Mouse (Mus musculus): ENCODE measurements around the gene Ly6g5c. TPM values are rescaled to one million over a fixed set of nuclear protein-coding genes. Genes with fewer than 3 reads are reported as not detected.

Ly6g5c gene
- not detected for total RNA-seq (2021)
- polyA plus RNA-seq (2012; rRNA removed), result not detected in 2 replicates
- long read RNA-seq, result 0 reads

DNA sequence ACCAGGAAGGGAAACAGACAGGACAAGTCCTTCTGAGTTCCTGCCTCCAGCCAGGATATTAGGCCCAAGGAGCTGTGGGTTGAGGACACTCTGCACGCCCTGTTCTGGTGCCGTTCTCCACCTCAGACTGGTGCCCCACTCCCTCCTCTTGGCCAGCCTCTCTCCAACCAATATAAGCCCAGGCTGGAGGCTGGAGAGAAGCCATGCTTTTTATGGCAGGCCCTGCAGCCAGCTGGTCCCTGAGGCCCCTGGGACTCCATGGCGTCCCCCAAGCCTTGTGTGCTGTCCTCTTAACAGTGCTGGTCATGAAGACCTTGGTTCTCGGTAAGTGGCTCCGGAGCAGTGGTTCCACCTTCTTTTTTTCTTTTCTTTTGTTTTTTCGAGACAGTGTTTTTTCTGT lies at the start of gene Ly6g5c:
Ly6g5c (plus strand) TSS at position 183 of the 400 bp plus-strand sequence.
- Histone ChIP-seq H3K27me3 (ENCODE audit: control insufficient read depth, insufficient read depth, low read length) (no peaks in the 10 kb centered on the region), H3K4me3 (no peak within 1 kb of the TSS), H3K36me3 (ENCODE audit: control insufficient read depth, insufficient read depth, low read length) (no peaks in the 10 kb centered on the region), H3K79me2 (replicated peaks; ENCODE audit: control insufficient read depth, insufficient read depth, low read length) (no peaks in the 10 kb centered on the region), H3K9ac (ENCODE audit: low read depth, low read length) (no peak within 1 kb of the TSS), H3K27ac (no peak within 1 kb of the TSS), H3K4me1 (ENCODE audit: control insufficient read depth, insufficient read depth, low read length) (peaks cover 2% of the 10 kb centered on the region)
- intact Hi-C loops (cut with DNase I), result no loop called here
- WGBS, result 73% methylated on average over 6 of the region's 6 CpGs
- TF ChIP-seq CTCF (IDR thresholded peaks at IDR 0.05), result no peak
- no peak for DNase-seq

DNA sequence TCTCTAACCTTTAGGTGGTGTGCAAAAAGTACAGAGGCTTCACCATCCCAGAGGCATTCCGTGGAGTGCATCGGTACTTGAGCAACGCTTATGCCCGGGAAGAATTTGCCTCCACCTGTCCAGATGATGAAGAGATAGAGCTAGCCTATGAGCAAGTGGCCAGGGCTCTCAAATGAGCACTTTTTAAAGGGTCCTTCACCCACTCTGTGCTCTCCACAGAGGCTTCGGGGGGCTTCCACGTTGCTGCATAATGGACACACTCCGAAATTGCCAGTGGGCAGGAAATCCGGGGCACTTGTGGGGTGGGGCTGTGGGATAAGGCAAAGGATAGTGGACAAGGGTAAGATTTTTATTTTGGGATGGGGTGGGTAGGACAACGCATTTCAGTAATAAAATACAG lies 49.8 kb upstream of the Ly6g5c start:
- TF ChIP-seq CTCF (IDR thresholded peaks at IDR 0.05), result no peak
- no peak for TF ChIP-seq EP300 (IDR thresholded peaks at IDR 0.05; ENCODE audit: insufficient read depth, low read depth, low read length)
- no peak for TF ChIP-seq POLR2A (IDR thresholded peaks at IDR 0.05; ENCODE audit: insufficient read depth, low read depth, low read length)
- Histone ChIP-seq H3K27me3 (ENCODE audit: control insufficient read depth, insufficient read depth, low read length) (no peaks in the 10 kb centered on the region), H3K9ac (ENCODE audit: low read depth, low read length) (no peak overlapping the region), H3K27ac (peak overlapping the region; percentile 92), H3K4me1 (ENCODE audit: control insufficient read depth, insufficient read depth, low read length) (peaks cover 8% of the 10 kb centered on the region), H3K4me3 (no peak overlapping the region), H3K79me2 (replicated peaks; ENCODE audit: control insufficient read depth, insufficient read depth, low read length) (no peaks in the 10 kb centered on the region), H3K36me3 (ENCODE audit: control insufficient read depth, insufficient read depth, low read length) (peaks cover 8% of the 10 kb centered on the region)
- DNase-seq, result no peak
- intact Hi-C loops (cut with DNase I), result loop anchor here (2.0 kb wide), 1 partner anchor 30 kb away; the partner anchor contains the start of gene Abhd16a
- 51% methylated on average over 9 of the region's 9 CpGs for WGBS

DNA sequence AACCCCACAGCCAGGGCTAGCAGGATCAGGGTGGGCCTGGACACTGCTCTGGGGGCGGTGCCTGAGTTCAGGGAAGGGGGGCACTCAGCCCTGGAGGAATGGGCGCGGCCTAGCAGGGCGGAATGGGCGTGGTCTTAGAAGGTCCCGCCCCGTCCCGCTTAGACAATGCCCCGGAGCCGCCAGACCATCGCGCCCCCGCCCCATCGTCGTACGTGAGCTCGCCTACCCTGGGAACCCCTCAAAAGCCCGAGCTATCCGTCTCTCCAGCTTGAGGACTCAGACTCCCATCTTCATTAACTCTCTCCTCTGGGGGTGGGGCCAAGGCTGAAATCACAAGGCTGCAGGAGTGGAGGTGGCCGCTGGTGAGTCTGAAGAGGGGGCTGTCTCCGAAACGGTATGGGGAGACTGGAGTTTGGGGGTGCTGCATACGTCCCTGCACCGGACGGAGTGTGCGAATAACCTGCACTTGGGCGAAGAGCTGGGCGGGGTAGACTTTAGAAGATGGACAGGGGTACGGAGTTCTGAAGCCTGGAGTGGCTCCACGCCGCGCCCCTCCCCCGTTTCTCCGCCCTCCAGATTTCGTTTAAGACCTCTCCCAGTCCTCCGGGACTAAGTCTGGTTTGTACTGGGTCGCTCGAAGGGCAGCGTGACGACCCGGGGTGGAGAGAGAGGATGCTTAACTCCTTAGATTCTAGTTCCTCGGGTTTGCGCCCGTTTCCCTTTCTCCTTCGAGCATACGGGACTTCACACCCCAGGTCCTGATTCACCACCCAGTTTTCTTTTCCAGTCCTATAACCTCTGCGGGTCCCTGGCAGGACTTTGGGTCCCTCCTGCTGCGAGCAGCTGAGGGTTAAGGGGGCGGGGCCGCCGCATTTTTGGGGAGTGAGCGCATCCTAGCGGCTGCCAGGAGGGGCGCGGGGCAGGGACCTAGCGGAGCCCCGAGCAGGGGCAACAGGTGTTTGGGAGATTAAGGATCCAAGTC lies 48.9 kb upstream of the Ly6g5c start, which contains the start of gene Ddah2:
Ddah2 (plus strand) TSS at position 125 of the 982 bp plus-strand sequence.
- H3K27me3 ChIP-seq (ENCODE audit: control insufficient read depth, insufficient read depth, low read length), result no peaks in the 10 kb centered on the region
- WGBS, result under 1% methylated on average over 57 of the region's 57 CpGs
- H3K36me3 ChIP-seq (ENCODE audit: control insufficient read depth, insufficient read depth, low read length), result peaks cover 7% of the 10 kb centered on the region
- peak; percentile 92 to 93 for DNase-seq
- H3K4me3 ChIP-seq, result peak within 1 kb of the TSS; percentile 65
- peaks cover 8% of the 10 kb centered on the region for H3K4me1 ChIP-seq (ENCODE audit: control insufficient read depth, insufficient read depth, low read length)
- no peaks in the 10 kb centered on the region for H3K79me2 ChIP-seq (replicated peaks; ENCODE audit: control insufficient read depth, insufficient read depth, low read length)
- H3K27ac ChIP-seq, result peak within 1 kb of the TSS; percentile 92
- intact Hi-C loops (cut with DNase I), result loop anchor here (1.0 to 2.0 kb wide), 2 partner anchors 30 to 38 kb away; partner anchors contain the start of gene Abhd16a
- peak within 1 kb of the TSS; percentile 87 for H3K9ac ChIP-seq (ENCODE audit: low read depth, low read length)
- peak; percentile 62; the same call in 1 of the 2 replicates for TF ChIP-seq EP300 (IDR thresholded peaks at IDR 0.05; ENCODE audit: insufficient read depth, low read depth, low read length)
- peak; percentile 81 for TF ChIP-seq POLR2A (IDR thresholded peaks at IDR 0.05; ENCODE audit: insufficient read depth, low read depth, low read length)
- TF ChIP-seq CTCF (IDR thresholded peaks at IDR 0.05), result peak; percentile 84

DNA sequence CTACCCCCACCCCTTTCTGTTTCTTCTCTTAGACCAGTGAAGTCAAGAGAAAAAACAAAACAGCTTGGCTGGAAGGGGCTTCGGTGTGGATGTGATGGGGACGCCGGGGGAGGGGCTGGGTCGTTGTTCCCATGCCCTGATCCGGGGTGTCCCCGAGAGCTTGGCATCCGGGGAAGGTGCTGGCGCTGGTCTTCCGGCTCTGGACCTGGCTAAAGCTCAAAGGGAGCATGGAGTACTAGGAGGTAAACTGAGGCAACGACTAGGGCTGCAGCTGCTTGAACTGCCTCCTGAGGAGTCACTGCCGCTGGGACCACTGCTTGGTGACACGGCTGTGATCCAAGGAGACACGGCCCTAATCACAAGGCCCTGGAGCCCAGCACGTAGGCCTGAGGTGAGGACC lies 48.0 kb upstream of the Ly6g5c start:
- Histone ChIP-seq H3K27me3 (ENCODE audit: control insufficient read depth, insufficient read depth, low read length) (no peaks in the 10 kb centered on the region), H3K79me2 (replicated peaks; ENCODE audit: control insufficient read depth, insufficient read depth, low read length) (no peaks in the 10 kb centered on the region), H3K4me3 (peak overlapping the region; percentile 65), H3K9ac (ENCODE audit: low read depth, low read length) (peak overlapping the region; percentile 87), H3K4me1 (ENCODE audit: control insufficient read depth, insufficient read depth, low read length) (peaks cover 10% of the 10 kb centered on the region), H3K27ac (peak overlapping the region; percentile 92), H3K36me3 (ENCODE audit: control insufficient read depth, insufficient read depth, low read length) (peaks cover 5% of the 10 kb centered on the region)
- intact Hi-C loops (cut with DNase I), result no loop called here
- TF ChIP-seq POLR2A (IDR thresholded peaks at IDR 0.05; ENCODE audit: insufficient read depth, low read depth, low read length) (no peak), CTCF (IDR thresholded peaks at IDR 0.05) (no peak), EP300 (IDR thresholded peaks at IDR 0.05; ENCODE audit: insufficient read depth, low read depth, low read length) (no peak)
- no peak for DNase-seq
- WGBS, result 27% methylated on average over 14 of the region's 14 CpGs

DNA sequence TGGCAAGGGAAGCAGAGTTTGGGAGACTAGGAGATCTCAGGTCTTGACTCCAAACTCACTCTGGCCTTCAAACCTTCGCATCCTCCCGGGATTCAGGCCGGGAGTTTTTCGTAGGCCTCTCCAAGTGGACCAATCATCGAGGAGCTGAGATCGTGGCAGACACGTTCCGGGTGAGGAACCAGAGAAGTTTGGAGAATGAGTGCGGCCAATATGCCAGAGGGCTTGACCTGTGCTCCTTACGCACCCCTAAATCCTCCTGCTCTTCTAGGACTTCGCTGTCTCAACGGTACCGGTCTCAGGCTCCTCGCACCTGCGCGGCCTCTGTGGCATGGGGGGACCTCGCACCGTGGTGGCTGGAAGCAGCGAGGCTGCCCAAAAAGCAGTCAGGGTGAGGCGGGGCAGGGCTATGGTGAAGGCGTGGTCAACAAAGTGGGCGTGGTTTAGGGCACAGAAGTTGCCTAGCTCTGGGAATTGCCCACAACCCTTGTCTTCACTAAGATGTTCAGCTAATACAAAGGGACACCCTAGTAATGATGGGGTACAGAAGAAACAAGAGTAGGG lies 47.3 kb upstream of the Ly6g5c start:
- intact Hi-C loops (cut with DNase I), result no loop called here

More for the DNA sequence above, 47.3 kb upstream of the Ly6g5c start:
- Histone ChIP-seq H3K4me3 (no peak overlapping the region), H3K79me2 (replicated peaks; ENCODE audit: control insufficient read depth, insufficient read depth, low read length) (no peaks in the 10 kb centered on the region), H3K36me3 (ENCODE audit: control insufficient read depth, insufficient read depth, low read length) (peaks cover 5% of the 10 kb centered on the region), H3K4me1 (ENCODE audit: control insufficient read depth, insufficient read depth, low read length) (peaks cover 7% of the 10 kb centered on the region), H3K27ac (no peak overlapping the region), H3K27me3 (ENCODE audit: control insufficient read depth, insufficient read depth, low read length) (no peaks in the 10 kb centered on the region), H3K9ac (ENCODE audit: low read depth, low read length) (no peak overlapping the region)
- 70% methylated on average over 22 of the region's 22 CpGs for WGBS
- DNase-seq, result peak in 1 of 2 experiments; percentile 35
- TF ChIP-seq POLR2A (IDR thresholded peaks at IDR 0.05; ENCODE audit: insufficient read depth, low read depth, low read length) (no peak), CTCF (IDR thresholded peaks at IDR 0.05) (no peak), EP300 (IDR thresholded peaks at IDR 0.05; ENCODE audit: insufficient read depth, low read depth, low read length) (no peak)

Data from heart, adult 2 months (tissue).